17 mouse cellular contexts compared by ENCODE assay signal in genomic region chr14:33503311-33503710, GRCm38 (mm10). TPM values are rescaled to one million over a fixed set of nuclear protein-coding genes. Genes with fewer than 3 reads are reported as not detected.
"Had no signal": no experiment of that assay in that cellular context is flagged by ENCODE, and none has a peak within 500 bp of the region (broad histone marks: within the 10 kb centered on the region; RNA-seq: fewer than 3 reads in every experiment).

No protein-coding gene starts in this region.

- DNase-seq: heart, postnatal 14 days; heart, postnatal 36 days; heart, postnatal 4 days; kidney, adult 11 months; kidney, adult 18-20 months; kidney, adult 2 months; kidney, adult 8-10 months; kidney, adult 9 months; kidney, postnatal 10 days; kidney, postnatal 14 days; kidney, postnatal 25 days; kidney, postnatal 36 days; kidney, postnatal 4 days; layer of hippocampus, adult 9-11 months; layer of hippocampus, postnatal 36 days had no signal

RNA-seq across cellular contexts. Expression of gene Frmpd2, which starts 31.8 kb away (rescaled TPM):
- total RNA-seq: heart, postnatal 25 days; heart, postnatal 36 days; hematopoietic stem cell, adult 5-6 weeks had no signal
